Mouse (Mus musculus): ENCODE measurements around the gene Ube2g1. TPM values are rescaled to one million over a fixed set of nuclear protein-coding genes. Genes with fewer than 3 reads are reported as not detected.
"Not testable (repeated sequence)": the region's sequence is repeated elsewhere in the genome, so short reads cannot be mapped to it uniquely, and the experiment has no call there.

Ube2g1 gene
- polyA plus RNA-seq, 2 experiments = 7.5 to 21.7 TPM

DNA sequence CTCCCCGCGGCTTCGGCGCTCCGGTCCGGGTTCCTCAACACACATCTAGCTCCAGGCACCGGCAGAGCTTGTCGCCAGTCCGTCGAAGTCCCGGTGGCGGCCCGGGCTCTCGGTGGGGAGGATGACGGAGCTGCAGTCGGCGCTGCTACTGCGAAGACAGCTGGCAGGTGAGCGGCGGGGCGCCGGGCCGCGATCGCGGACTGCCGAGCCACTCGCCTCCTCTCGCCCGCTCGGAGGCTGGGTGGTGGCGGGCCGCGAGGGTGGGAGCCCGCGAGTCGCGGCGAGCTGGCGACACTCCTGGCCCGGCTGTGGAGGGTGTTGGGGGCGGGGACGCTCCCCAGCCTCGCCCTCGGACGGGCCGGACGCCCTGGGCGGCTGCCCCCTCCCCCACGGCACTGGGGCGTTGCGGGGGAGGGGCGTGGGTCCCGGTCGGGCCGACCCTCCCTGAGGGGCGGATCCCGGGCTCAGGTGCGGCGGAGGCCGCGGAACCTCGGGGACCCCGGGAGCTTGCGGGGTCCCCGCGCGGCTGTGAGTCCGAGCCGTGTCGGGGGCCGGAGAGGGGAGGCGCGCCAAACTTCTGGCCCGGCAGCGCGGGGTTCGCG lies 487 bp downstream of the Ube2g1 start:
- DNase-seq (ENCODE audit: low read depth in 3 of 3, low spot score in 3 of 3) (peak; percentile 38 to 49 (median 49)), ATAC-seq (ENCODE audit: insufficient read depth) (peak; percentile 71)
- Histone ChIP-seq H3K36me3 (replicated peaks; ENCODE audit: control insufficient read depth, insufficient read depth, low read depth) (no peaks in the 10 kb centered on the region), H3K4me2 (ENCODE audit: low read depth) (peak overlapping the region; percentile 84), H3K9me3 (ENCODE audit: control insufficient read depth, low read length) (no peaks in the 10 kb centered on the region), H3K9ac (replicated peaks) (peak overlapping the region; percentile 97), H3K27me3 (ENCODE audit: control insufficient read depth, insufficient read depth, low read length) (no peaks in the 10 kb centered on the region), H3K4me3 (ENCODE audit: insufficient read depth in 1 of 2, low read depth in 2 of 2, low read length in 2 of 2) (peak overlapping the region; percentile 64 to 99), H3K27ac (peak overlapping the region; percentile 93), H3K4me1 (replicated peaks; ENCODE audit: control insufficient read depth in 2 of 2, insufficient read depth in 2 of 2, low read length in 1 of 2) (peaks cover 3 to 10% of the 10 kb centered on the region in 2 experiments; a peak in 3 of 4 replicates)
- WGBS (ENCODE audit: insufficient replicate concordance) = under 1% methylated on average over 66 of the region's 79 CpGs
- TF ChIP-seq EP300 (IDR thresholded peaks at IDR 0.05; ENCODE audit: low read depth) (no peak), CTCF (IDR thresholded peaks at IDR 0.05; ENCODE audit: low read depth) (no peak)

- 1% methylated on average over 48 of the region's 55 CpGs for WGBS (ENCODE audit: insufficient replicate concordance)
- Histone ChIP-seq H3K9me3 (ENCODE audit: control insufficient read depth, low read length) (no peaks in the 10 kb centered on the region), H3K4me3 (ENCODE audit: insufficient read depth in 1 of 2, low read depth in 2 of 2, low read length in 2 of 2) (peak overlapping the region; percentile 64 to 99), H3K27me3 (ENCODE audit: control insufficient read depth, insufficient read depth, low read length) (no peaks in the 10 kb centered on the region), H3K4me2 (ENCODE audit: low read depth) (peak overlapping the region; percentile 84), H3K4me1 (replicated peaks; ENCODE audit: control insufficient read depth in 2 of 2, insufficient read depth in 2 of 2, low read length in 1 of 2) (peaks cover 3 to 10% of the 10 kb centered on the region in 2 experiments; a peak in 3 of 4 replicates), H3K9ac (replicated peaks) (peak overlapping the region; percentile 97), H3K36me3 (replicated peaks; ENCODE audit: control insufficient read depth, insufficient read depth, low read depth) (no peaks in the 10 kb centered on the region), H3K27ac (peak overlapping the region; percentile 93)
- ATAC-seq (ENCODE audit: insufficient read depth) = peak; percentile 74
- DNase-seq (ENCODE audit: low read depth in 3 of 3, low spot score in 3 of 3) = peak; percentile 85 to 89 (median 87)
- no peak for TF ChIP-seq CTCF (IDR thresholded peaks at IDR 0.05; ENCODE audit: low read depth)
- no peak for TF ChIP-seq EP300 (IDR thresholded peaks at IDR 0.05; ENCODE audit: low read depth)
These were observed 1.1 kb downstream of the Ube2g1 start for GRCm38 (mm10) chr11:72608071-72608679.

DNA sequence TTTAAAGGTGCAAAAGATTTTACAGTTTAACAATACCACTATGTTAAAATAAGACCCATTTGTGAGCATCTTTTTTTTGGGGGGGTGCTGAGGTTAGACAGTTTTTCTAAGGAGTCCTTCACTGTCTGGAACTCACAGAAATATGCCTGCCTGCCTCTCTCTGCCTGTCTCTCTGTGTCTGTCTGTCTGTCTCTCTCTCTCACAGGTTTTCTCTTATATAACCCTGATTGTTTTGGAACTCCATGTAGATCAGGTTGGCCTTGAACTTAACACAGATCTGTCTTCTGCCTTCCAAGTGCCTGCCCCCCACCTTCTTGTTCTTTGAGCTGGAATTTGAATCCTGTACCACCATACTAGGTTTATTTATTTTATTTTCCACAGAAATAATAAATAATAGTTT lies 2.2 kb downstream of the Ube2g1 start:
- Histone ChIP-seq H3K9me3 (ENCODE audit: control insufficient read depth, low read length) (no peaks in the 10 kb centered on the region), H3K36me3 (replicated peaks; ENCODE audit: control insufficient read depth, insufficient read depth, low read depth) (no peaks in the 10 kb centered on the region), H3K9ac (replicated peaks) (no peak overlapping the region), H3K4me2 (ENCODE audit: low read depth) (peak overlapping the region; percentile 84), H3K27ac (no peak overlapping the region), H3K4me3 (ENCODE audit: insufficient read depth in 1 of 2, low read depth in 2 of 2, low read length in 2 of 2) (no peak overlapping the region), H3K4me1 (replicated peaks; ENCODE audit: control insufficient read depth in 2 of 2, insufficient read depth in 2 of 2, low read length in 1 of 2) (peaks cover 3 to 10% of the 10 kb centered on the region in 2 experiments; a peak in 3 of 4 replicates), H3K27me3 (ENCODE audit: control insufficient read depth, insufficient read depth, low read length) (no peaks in the 10 kb centered on the region)
- DNase-seq (ENCODE audit: low read depth in 3 of 3, low spot score in 3 of 3) (no peak), ATAC-seq (ENCODE audit: insufficient read depth) (no peak)
- TF ChIP-seq EP300 (IDR thresholded peaks at IDR 0.05; ENCODE audit: low read depth) (no peak), CTCF (IDR thresholded peaks at IDR 0.05; ENCODE audit: low read depth) (no peak)

GRCm38 (mm10) chr11:72614336-72614735 lies 7.3 kb downstream of the Ube2g1 start:
- H3K36me3 ChIP-seq (replicated peaks; ENCODE audit: control insufficient read depth, insufficient read depth, low read depth); H3K27ac ChIP-seq; H3K9me3 ChIP-seq (ENCODE audit: control insufficient read depth, low read length); H3K9ac ChIP-seq (replicated peaks); H3K4me1 ChIP-seq (replicated peaks; ENCODE audit: control insufficient read depth in 2 of 2, insufficient read depth in 2 of 2, low read length in 1 of 2); H3K27me3 ChIP-seq (ENCODE audit: control insufficient read depth, insufficient read depth, low read length); DNase-seq (ENCODE audit: low read depth in 3 of 3, low spot score in 3 of 3); H3K4me2 ChIP-seq (ENCODE audit: low read depth); H3K4me3 ChIP-seq (ENCODE audit: insufficient read depth in 1 of 2, low read depth in 2 of 2, low read length in 2 of 2); ATAC-seq (ENCODE audit: insufficient read depth): not testable (repeated sequence)
- WGBS (ENCODE audit: insufficient replicate concordance) = 69% methylated on average over 3 of the region's 3 CpGs

DNA sequence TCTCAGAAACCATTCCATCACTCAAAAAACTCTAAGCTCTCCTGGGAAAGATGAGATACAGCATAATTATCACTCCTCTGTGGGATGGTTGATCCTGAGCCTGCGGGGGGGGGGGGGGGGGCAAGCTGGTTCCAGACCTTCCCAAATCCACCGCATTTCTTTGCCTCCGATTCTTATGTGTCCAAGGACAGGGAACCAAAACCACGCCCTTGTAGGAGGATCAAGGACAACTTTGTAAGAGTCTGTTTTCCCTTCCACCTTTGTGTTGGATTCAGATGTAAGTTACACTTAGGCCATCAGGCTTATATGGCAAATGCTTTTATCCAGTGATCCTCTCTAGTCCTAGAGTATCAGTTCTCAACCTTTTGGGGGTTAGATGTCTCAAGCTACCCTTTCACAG lies 8.8 kb downstream of the Ube2g1 start:
- no peak overlapping the region for H3K27ac ChIP-seq
- no peak overlapping the region for H3K4me2 ChIP-seq (ENCODE audit: low read depth)
- WGBS (ENCODE audit: insufficient replicate concordance) = 67% methylated on average over 4 of the region's 4 CpGs

More for the DNA sequence above, 8.8 kb downstream of the Ube2g1 start:
- Histone ChIP-seq H3K9ac (replicated peaks) (no peak overlapping the region), H3K36me3 (replicated peaks; ENCODE audit: control insufficient read depth, insufficient read depth, low read depth) (no peaks in the 10 kb centered on the region), H3K9me3 (ENCODE audit: control insufficient read depth, low read length) (no peaks in the 10 kb centered on the region), H3K27me3 (ENCODE audit: control insufficient read depth, insufficient read depth, low read length) (no peaks in the 10 kb centered on the region), H3K4me3 (ENCODE audit: insufficient read depth in 1 of 2, low read depth in 2 of 2, low read length in 2 of 2) (no peak overlapping the region), H3K4me1 (replicated peaks; ENCODE audit: control insufficient read depth in 2 of 2, insufficient read depth in 2 of 2, low read length in 1 of 2) (no peaks in the 10 kb centered on the region)
- ATAC-seq (ENCODE audit: insufficient read depth) (no peak), DNase-seq (ENCODE audit: low read depth in 3 of 3, low spot score in 3 of 3) (no peak)
- no peak for TF ChIP-seq EP300 (IDR thresholded peaks at IDR 0.05; ENCODE audit: low read depth)
- no peak for TF ChIP-seq CTCF (IDR thresholded peaks at IDR 0.05; ENCODE audit: low read depth)

All from liver, embryonic 14.5 days (tissue).